Mouse (Mus musculus) cerebellum, adult (tissue): Measurements from ENCODE around the gene Zbtb42.

Experiments
- ATAC-seq: cut with Nextera tagmentation; 2 replicates; pipeline ENCODE4 v1.9.2; 2017; ENCODE audit warnings: mild to moderate bottlenecking, moderate library complexity, mixed read lengths; ENCODE audit not compliant: insufficient number of reproducible peaks, low FRiP score, low TSS enrichment

Gene Zbtb42

DNA sequence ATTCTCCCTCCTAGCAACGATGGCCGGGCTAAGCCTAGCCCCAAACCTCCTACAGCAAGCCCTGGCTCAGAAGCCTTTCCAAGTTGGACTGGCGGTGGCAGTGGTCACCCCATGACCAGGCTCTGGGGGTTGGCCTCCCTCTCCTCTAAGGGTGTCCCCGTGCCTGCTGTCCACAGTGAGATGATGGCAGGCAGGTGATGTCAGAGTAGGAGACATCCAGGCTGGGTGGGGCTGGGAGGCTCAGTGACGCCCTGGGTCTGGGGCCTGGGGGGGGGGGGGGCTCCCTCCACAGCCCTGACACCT, 44.4 kb downstream of the Zbtb42 start:
- ATAC-seq = peak; percentile 11; the same call in 1 of the 2 replicates

DNA sequence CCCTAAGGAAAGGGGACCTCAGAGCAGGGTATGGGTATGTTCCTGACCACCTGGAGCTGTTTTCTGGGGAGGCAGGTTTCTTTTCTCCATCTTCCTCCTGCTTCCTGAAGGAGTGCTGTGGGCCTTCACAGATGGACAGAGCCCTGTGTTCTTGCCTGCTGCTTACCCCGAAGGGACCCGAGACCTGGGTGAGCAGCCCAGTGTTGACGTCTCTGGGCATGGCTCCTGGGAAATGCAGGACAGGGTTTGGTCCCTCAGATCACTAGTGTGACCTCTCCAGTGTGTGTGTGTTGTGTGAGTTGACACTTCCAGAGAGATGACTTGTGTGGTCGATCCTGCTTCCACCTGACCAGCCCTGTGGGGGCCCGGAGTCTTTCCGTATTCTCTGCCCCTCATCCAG, 44.8 kb downstream of the Zbtb42 start:
- no peak for ATAC-seq

DNA sequence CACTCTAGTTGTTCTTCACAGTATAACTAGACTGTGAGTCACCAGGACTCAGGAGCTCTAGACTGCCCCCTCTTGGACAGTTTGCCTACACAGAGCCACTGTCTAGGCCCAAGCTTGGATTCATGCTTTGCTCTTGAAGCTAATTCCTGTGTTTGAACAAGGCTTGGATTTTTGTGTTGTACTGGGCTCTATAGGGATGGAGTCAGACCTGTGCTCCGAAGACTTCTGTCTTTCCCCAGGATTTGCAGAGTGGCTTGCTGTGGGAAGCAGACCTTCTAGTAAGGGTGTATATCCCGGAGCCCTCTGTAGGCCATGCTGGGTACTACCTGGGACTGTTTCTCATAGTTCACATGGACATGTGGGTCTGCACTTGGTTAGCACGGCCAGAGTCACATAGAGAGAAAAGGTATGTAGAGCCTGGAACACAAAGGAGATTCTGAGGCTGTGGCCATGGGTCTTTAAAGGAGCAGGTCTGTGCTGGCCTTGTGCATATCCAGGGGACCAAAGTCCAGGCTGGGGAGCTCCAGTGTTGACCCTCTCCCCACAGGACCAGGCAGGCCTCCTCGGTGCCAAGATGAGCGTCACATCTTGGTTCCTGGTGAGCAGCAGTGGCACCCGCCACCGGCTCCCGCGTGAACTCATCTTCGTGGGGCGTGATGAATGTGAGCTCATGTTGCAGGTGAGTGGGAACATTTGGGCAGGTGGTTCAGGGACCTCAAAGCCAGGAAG, 45.6 kb downstream of the Zbtb42 start:
- 0 out of 2 replicates have a peak, but pooled peaks have one; percentile 4 for ATAC-seq

DNA sequence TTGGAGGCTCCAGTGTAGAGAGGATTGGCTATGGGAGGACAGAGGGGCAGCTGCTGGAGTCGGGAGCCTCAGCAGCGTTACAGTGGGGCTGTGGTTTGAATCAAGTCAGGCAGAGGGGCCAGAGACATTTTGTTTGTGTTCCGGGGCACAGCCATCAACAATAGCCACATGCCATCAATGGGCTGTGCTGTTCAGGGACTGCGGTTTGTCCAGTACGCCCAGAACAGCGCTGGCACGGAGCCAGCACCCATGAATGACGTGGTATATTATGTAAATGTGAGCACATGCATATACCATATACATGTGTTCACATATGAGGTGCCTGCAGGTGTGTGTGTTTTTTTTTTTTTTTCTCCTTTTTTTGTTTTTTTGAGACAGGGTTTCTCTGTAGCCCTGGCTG, 49.2 kb downstream of the Zbtb42 start:
- ATAC-seq = no peak

DNA sequence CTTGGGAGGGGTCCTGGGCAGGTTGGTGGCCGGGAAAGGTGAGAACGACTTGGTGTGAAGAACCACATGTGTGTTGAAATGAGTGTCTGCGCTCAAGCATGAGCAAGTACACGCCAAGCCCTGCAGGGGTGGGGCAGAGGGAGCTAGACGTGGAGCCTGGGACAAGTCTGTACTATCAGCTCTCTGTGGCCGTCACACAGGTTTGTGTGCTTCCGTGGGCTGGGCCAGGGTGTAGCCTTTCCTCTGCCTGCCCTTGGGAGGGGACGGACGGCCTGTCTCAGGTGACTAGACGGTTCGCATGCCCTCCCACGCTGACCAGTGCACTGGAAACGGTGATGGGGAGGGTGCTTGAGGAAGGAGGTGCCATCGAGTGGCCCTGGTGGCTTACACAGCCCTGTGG, 52.2 kb downstream of the Zbtb42 start:
- no peak for ATAC-seq
